Mouse (Mus musculus) cerebellum, postnatal 10 days (tissue): ENCODE measurements at regions not wholly inside any gene's neighbourhood (a gene's known extent, or its start where the extent isn't known, plus 50 kb on each side); places are given as distances from the start of the nearest gene placed in this dataset.

Experiments
- DNase-seq, 2 experiments: peaks; one replicate each; pipeline ENCODE4 v3.0.0; 2021; ENCODE audit warnings: mixed read lengths in 2 of 2

GRCm38 (mm10) chr1:146185444-146185843, 309.1 kb upstream of the Brinp3 start:
- no peak for DNase-seq

GRCm38 (mm10) chr1:146211646-146212045, 282.9 kb upstream of the Brinp3 start:
- peak; percentile 19 to 81 for DNase-seq

- peak; percentile 88 to 90 for DNase-seq
Measured at GRCm38 (mm10) chr1:146231487-146232466, 262.8 kb upstream of the Brinp3 start.

- DNase-seq, result peak; percentile 48 to 62
Measured at GRCm38 (mm10) chr1:146260400-146260799, 234.2 kb upstream of the Brinp3 start.

GRCm38 (mm10) chr1:146299031-146299430, 195.5 kb upstream of the Brinp3 start:
- DNase-seq, result no peak

GRCm38 (mm10) chr1:146312547-146312946, 182.0 kb upstream of the Brinp3 start:
- peak in 1 of 2 experiments; percentile 8 for DNase-seq

- no peak for DNase-seq
Measured at GRCm38 (mm10) chr1:146316172-146317158, 178.1 kb upstream of the Brinp3 start.

- no peak for DNase-seq
Measured at GRCm38 (mm10) chr1:146322026-146322425, 172.5 kb upstream of the Brinp3 start.

GRCm38 (mm10) chr1:146322862-146323261, 171.7 kb upstream of the Brinp3 start:
- no peak for DNase-seq

- DNase-seq, result no peak
Measured at GRCm38 (mm10) chr1:146337049-146337448, 157.5 kb upstream of the Brinp3 start.

- DNase-seq, result no peak
Measured at GRCm38 (mm10) chr1:146356964-146357363, 137.6 kb upstream of the Brinp3 start.

- peak; percentile 51 to 69 for DNase-seq
Measured at GRCm38 (mm10) chr1:146358301-146358700, 136.3 kb upstream of the Brinp3 start.

GRCm38 (mm10) chr1:146359632-146360031, 134.9 kb upstream of the Brinp3 start:
- peak; percentile 62 to 68 for DNase-seq

- DNase-seq, result no peak
Measured at GRCm38 (mm10) chr1:146360124-146360523, 134.4 kb upstream of the Brinp3 start.

GRCm38 (mm10) chr1:146363777-146364176, 130.8 kb upstream of the Brinp3 start:
- peak; percentile 76 to 84 for DNase-seq
